Mouse (Mus musculus): ENCODE data around the gene Tbl3.
A peak's percentile ranks its signal among the peaks of the same experiment; 100 is the strongest.

The Tbl3 gene

DNA sequence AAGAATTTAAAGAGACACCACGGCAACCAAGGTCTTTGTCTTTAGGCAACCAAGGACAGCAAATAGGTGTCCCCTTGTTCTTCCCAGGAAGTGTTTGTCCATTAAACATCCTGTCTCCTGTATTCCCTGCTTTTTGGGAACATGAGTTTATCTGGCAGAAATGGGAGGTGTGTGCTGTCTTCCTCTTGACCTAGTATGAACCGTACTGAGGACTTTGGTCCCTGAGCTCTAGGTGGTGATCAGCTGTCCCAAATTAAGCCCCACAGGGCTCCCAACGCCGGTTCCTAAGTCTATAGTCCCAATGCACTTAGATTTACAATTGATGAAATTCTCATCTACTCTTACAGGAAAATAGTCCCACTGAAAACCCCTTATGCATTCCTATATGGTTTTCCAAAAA is 56.7 kb downstream of the Tbl3 start:
- no peak for DNase-seq

DNA sequence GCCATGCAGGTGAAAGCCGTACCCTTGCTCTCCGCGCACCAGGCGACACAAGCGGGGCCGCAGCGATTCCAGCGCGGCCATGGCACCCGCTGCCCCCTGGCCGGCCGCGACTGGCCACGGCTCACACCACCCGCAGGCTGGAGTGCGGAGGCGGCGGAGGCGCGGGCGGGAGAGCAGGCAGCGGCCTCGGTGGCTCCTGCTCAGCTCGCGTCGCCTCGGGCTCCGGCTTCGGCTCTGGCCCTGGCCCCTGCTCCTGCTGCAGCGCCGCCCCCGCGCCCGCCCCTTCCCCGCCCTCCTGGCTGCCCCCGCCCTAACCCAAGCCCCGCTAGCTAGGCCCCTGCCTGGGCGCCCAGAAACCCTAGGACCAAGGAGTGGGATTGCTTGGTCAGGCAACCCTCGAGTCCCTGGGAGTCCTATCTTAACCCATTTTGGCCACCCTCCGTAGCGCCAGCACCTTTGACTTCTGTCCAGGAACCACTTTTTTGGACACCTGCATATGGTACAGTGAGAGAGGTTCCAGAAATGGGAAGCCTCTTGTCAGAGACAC is 57.3 kb downstream of the Tbl3 start, which contains the start of gene Slc9a3r2:
Gene Slc9a3r2, minus strand, starts transcription at position 258 of the 547 bp plus-strand sequence.
- peak; percentile 77 to 84 for DNase-seq

DNA sequence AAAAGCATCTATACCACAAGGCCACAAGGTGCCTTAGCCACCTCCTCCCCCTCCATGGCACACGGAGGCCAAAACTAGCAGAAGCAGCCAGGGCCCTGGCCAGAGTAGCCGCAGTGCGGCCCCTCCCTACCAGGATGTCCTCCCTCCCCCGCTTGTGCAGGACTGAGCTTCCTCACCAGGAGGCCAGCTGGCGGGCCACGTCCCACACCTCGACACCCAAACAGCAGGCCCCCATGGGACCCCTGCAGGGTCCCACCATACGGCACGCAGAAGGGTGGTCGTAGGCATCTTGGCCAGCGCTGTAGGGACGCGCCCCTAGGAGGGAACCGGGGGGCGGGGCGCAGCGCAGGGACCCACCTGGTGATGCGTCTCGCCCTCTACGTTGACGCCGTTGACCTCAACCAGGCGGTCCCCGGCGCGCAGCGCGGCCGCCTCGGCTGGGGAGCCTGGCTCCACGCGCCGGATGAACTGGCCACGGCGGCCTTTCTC is 57.8 kb downstream of the Tbl3 start:
- DNase-seq, result peak; percentile 75 to 78

DNA sequence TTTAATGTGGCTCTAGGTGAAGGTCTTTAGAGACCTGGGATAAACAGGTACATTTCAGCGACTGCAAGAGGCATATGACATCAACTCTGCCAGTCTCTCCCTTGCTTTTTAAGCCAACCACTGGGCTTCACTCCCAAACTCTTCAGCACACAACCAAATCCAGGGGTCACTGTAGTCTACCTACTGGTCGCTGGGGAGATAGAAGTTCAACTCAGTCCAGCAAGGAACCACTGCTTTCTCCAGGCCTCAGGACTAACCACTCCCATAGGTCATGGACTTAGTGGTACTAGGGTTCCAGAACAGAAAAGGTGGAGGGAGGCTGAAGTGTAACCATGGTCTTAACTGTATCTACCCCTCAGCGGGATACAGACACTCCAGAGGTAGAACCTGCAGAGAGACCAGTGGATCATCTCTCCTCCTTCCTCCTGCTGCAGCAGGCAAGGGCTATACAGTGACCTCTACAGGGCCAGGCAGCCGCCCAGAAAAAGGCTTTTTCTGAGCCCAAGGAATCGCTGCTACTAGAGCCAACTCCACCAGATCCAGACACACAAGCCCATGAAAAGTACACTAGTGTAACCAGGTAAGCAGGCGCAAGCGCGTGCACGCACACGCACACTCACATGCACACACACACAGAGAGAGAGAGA is 58.6 kb downstream of the Tbl3 start:
- DNase-seq, result peak; percentile 59 to 65
